Mouse (Mus musculus): Measurements from ENCODE around the gene G6pc3. TPM values are rescaled to one million over a fixed set of nuclear protein-coding genes. Genes with fewer than 3 reads are reported as not detected.

G6pc3 gene
- total RNA-seq, 1 experiment from 2014 or later: 42.7 TPM

DNA sequence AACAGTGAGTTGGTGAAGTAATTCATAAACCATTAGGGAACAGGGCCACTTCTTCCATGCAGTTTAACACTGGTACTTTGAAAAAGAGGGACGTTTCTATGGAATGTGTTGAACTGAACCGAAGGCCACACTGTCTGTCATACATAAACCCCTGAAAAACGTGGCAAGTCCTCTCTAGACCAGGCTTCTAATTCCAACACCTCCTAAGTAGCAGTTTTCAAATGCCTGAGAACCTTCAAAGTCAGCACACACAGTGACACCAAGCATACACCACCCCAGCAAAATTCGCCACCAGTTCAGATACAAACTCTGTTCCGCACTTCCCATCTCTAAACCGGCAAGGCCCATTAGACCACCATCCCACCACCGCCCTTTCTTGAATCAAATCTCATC is 5.2 kb upstream of the G6pc3 start:
- 0 out of 4 replicates have a peak, but pooled peaks of 1 of the 2 experiments have one; percentile 1 for ATAC-seq (replicated peaks in 1 of 2; ENCODE audit: insufficient read depth in 1 of 2, low FRiP score in 2 of 2, low TSS enrichment in 1 of 2, low read depth in 1 of 2, poor library complexity in 2 of 2, severe bottlenecking in 2 of 2)

DNA sequence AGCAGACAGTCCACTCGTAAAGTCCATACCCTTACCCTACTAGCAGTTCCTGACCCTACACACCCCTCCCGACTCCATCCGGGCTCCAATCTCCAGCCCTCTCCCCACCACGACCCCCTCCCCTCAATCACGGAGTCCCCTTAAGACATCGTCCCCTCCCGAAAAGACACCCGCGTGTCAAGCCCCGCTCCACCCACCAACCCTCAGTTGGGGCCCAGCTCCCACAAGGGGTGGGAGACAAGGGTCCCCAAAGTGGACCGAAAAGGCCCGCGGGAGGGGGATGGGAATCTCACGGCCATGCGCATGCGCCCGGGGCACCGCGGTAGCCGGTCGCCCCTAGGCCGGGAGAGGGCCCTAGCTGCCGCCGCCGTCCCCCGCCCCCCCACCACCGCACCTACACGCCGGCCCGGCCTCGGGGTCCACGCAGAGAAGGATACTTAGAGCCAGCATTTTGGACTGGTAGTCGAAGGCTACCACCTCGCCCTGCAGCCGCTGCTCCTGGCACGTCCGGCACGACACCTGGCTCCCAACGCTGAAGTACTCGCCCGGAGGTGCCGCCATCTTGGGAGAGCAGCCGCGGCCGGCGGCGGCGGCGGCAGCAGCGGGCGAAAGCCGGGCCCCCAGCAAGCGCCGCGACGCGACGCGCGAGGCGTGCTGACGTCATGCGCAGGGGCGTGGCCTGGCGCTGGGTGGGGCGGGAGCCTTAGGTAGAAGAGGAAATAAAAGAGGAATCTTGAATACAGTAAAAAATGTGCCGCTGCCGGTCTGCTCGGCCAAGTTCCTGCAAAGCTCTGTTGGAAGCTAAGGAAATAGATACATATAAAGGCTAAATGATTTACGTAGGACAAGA is 4.5 kb upstream of the G6pc3 start, which contains the start of gene Lsm12:
Lsm12 (minus strand) TSS at position 651 of the 850 bp plus-strand sequence.
- peak; percentile 61 to 82 for ATAC-seq (replicated peaks in 1 of 2; ENCODE audit: insufficient read depth in 1 of 2, low FRiP score in 2 of 2, low TSS enrichment in 1 of 2, low read depth in 1 of 2, poor library complexity in 2 of 2, severe bottlenecking in 2 of 2)

DNA sequence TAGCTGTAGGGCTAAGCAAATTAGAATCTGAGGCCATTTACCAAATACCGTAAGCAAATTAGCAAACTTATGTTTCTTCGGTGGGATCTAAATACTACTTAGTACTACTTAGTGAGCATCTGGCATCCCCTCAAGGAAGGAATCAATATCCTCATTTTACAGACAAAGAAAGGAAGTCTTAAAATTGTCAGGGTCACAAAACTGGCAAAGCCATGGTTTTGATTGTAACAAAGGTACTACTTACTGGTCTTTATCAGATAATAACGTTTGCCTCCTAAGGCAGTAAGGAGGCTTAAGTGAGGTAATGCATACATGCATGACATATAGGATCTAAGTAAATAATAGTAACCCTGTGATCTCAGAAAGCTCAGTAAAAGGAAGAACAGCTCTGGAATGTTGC is 3.7 kb upstream of the G6pc3 start:
- ATAC-seq (replicated peaks in 1 of 2; ENCODE audit: insufficient read depth in 1 of 2, low FRiP score in 2 of 2, low TSS enrichment in 1 of 2, low read depth in 1 of 2, poor library complexity in 2 of 2, severe bottlenecking in 2 of 2): no peak

DNA sequence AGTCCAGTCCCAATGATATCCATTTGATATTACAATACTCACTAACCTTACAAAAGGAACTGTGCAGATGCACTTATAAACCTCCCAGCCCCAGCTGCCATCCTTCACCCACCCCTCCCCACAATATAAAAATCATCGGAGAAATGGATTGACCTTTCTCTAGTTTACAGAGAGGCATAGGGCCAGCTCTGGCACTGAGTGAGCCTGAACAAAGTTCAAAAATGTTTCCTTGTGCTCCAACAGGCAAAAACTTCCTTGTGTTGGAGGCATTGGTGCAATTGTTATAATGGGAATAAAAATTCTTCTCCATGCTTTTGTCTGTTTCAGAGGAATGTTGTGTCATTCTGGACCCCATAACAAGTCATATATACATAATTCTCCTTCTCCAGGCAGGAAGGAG is 3.2 kb upstream of the G6pc3 start:
- no peak for ATAC-seq (replicated peaks in 1 of 2; ENCODE audit: insufficient read depth in 1 of 2, low FRiP score in 2 of 2, low TSS enrichment in 1 of 2, low read depth in 1 of 2, poor library complexity in 2 of 2, severe bottlenecking in 2 of 2)

DNA sequence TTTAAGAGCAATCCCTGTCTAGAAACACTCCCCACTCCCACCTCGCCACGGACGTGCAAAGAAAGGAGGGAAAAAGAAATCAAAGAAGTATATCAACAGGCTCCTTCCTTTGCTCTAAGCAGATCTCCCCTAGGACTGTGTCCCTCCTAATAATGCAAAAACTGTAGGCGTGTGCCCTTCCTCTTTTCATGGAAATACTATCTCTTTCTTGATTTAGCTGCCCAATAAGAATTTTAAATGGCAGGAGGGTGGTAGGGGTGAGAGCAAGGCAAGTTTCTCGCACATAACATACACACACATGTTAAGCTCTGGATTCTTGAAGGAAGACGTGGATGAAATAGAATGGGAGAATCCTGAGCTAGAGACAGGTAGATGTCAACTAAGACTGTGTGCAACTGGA is 440 bp upstream of the G6pc3 start:
- ATAC-seq (replicated peaks in 1 of 2; ENCODE audit: insufficient read depth in 1 of 2, low FRiP score in 2 of 2, low TSS enrichment in 1 of 2, low read depth in 1 of 2, poor library complexity in 2 of 2, severe bottlenecking in 2 of 2): no peak

DNA sequence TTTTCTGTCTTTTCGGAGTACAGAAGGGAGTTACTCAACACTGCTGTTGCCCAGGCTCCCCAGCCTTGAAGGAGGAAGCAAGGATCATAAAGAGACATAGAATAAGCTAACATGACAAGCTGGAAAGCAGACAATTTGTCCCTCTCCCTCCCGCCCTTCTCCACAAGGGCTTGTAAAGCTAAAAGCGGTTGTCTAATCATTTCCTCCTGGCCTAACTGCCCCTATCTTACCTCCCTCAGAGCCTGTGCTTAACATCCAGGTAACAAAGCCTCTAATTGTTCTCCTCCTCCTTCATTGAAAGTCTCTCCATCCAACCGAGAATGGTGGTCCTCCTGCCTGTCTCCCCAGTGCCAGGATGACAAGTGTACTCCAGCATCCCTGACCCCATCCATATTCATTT is 1.4 kb downstream of the G6pc3 start:
- no peak for ATAC-seq (replicated peaks in 1 of 2; ENCODE audit: insufficient read depth in 1 of 2, low FRiP score in 2 of 2, low TSS enrichment in 1 of 2, low read depth in 1 of 2, poor library complexity in 2 of 2, severe bottlenecking in 2 of 2)

DNA sequence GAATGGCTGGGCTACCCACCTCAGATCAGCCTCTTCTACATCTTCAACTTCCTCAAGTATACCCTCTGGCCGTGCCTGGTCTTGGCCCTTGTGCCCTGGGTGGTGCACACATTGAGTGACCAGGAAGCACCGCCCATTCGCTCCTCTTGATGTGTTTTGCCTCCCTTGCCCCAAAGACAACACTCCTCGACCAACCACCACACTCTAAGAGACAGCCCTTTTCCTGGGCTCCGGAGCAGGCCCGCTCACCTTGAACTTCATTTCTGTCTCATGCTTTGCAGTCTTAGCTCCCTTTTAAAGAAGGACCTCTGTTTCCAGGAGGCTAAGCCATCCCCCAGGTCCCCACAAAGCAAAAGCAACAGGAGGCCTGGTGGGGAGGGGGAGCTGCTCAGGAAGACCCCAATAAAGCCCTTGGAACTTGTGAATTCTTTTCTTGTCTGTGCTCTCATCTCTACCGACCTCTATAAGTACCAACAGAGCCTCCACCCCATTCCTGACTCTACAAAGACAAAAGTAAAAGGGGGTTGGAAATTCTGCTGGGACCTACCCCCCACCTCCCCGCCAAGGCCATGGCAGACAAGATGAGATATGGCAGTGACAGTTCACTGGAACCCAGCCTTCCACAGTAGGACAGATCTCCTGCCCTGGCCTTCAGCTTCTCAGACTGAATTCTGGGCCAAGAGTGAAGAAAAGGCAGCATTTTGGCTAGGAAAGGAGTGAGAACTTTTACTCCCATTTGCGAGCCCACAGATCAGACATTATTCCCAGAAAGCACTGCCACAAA is 4.4 kb downstream of the G6pc3 start:
- ATAC-seq (replicated peaks in 1 of 2; ENCODE audit: insufficient read depth in 1 of 2, low FRiP score in 2 of 2, low TSS enrichment in 1 of 2, low read depth in 1 of 2, poor library complexity in 2 of 2, severe bottlenecking in 2 of 2): no peak

DNA sequence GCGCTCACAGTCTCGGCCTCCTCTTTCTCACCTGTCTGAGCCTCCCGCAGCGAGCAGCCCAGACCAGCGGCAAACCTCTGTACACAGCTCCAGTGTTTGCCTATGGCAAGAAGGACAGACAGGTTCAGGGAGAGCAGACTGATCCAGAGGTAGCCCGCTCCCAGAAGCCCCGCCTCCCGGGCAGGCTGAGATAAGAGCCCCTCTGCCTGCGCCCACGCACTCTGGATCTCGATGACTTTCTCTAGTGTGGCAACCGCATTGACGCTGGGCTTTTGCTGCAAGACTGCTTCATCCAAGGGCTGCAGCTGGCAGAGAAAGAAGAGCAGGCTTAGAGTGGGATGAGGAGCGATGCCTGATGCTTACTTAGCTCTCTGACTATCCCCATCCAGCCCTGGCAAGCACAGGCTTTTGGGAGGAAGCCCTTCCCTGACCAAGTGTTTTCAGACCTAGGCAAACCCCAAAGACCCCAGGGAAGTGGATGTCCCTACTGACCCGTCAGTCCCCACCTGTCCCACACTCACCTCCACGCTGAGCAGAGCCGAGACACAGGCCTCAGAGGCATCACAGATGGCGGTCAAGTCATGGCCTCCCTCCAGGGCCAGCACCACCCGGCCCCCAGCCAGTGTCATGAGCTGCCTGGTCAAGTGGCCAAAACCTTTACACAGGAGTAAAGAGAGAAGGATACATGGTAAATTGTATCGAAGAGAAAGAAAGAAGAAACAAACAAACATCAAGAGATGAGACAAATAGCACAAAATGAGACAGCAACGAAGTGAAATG is 6.8 kb downstream of the G6pc3 start:
- ATAC-seq (replicated peaks in 1 of 2; ENCODE audit: insufficient read depth in 1 of 2, low FRiP score in 2 of 2, low TSS enrichment in 1 of 2, low read depth in 1 of 2, poor library complexity in 2 of 2, severe bottlenecking in 2 of 2): no peak

DNA sequence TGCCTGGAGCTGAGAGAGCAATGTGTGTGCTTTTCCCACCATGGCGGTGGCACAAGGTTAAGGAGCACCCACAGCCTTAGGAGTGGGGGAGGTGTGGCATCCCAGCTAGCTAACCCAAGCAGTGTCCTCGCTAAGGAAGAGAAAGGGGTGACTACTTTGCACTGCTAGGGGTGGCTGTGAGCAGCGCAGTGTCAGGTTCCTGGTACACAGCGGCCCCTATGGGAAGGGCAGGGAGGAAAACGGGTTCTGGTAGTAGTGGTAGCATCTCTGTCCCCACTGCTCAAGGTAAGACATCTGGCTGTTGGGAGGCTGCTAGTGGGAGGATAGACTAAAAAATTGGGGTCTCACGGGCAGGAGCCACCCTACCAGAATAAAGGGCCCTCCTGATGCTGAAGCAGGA is 8.8 kb downstream of the G6pc3 start:
- ATAC-seq (replicated peaks in 1 of 2; ENCODE audit: insufficient read depth in 1 of 2, low FRiP score in 2 of 2, low TSS enrichment in 1 of 2, low read depth in 1 of 2, poor library complexity in 2 of 2, severe bottlenecking in 2 of 2): no peak

DNA sequence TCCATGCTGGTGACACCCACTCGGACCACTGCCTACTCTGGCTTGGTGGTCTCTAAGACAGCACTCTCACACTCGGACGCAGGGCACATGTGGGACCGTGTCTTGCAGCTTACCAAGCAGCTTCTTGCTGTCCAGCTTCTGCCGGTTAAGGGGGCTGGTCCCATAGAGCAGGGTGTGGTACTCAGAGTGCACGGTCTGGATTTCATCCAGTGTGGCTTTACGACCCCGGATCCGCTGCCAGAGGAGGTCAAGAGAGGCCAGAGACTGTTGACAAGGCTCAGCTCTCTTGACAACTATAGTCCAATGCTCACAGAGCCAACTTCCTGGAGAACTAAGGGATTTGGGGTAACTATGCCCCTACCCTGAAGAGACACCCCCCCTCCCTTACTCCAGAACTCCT is 10.4 kb downstream of the G6pc3 start:
- no peak for ATAC-seq (replicated peaks in 1 of 2; ENCODE audit: insufficient read depth in 1 of 2, low FRiP score in 2 of 2, low TSS enrichment in 1 of 2, low read depth in 1 of 2, poor library complexity in 2 of 2, severe bottlenecking in 2 of 2)

DNA sequence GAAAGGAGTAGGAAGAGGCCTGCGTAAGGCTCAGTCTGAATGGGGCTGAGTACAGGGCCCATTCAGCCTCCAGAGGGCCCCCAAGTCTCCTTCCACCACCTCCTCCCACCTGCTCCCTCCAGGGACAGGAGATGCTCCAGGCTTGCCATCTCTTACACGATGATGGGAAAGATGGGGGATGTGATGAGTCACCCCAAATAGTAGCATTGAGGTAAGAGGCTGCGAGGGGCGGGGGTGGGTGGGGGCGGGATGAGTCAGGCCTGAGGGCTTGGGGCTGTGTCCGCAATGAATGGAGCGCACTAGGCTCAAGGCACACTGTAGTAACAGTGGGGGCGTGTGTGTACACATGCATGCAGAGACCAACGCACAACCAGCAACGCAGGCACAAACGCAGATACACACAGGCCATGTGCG is 12.0 kb downstream of the G6pc3 start:
- no peak; a peak in 1 of 4 replicates for ATAC-seq (replicated peaks in 1 of 2; ENCODE audit: insufficient read depth in 1 of 2, low FRiP score in 2 of 2, low TSS enrichment in 1 of 2, low read depth in 1 of 2, poor library complexity in 2 of 2, severe bottlenecking in 2 of 2)

DNA sequence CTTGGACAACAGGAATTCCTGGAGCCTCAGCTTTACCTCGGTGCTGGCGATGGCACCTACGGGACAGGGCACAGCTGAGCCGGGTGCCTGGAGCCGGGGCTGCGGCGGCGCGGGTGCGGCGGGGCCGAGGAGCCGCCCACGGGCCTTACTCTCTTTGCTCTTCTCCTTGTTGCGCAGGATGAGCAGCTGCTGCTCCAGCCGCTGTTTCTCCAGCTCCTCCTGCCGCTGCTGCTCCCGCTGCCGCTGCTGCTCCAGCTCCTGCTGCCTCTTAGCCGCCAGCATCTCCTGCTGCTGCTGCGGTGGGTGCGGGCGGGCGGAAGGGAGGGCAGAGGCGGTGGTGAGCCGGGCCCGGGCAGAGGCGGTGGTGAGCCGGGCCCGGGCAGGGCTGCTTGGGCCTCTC is 17.1 kb downstream of the G6pc3 start:
- no peak for ATAC-seq (replicated peaks in 1 of 2; ENCODE audit: insufficient read depth in 1 of 2, low FRiP score in 2 of 2, low TSS enrichment in 1 of 2, low read depth in 1 of 2, poor library complexity in 2 of 2, severe bottlenecking in 2 of 2)

DNA sequence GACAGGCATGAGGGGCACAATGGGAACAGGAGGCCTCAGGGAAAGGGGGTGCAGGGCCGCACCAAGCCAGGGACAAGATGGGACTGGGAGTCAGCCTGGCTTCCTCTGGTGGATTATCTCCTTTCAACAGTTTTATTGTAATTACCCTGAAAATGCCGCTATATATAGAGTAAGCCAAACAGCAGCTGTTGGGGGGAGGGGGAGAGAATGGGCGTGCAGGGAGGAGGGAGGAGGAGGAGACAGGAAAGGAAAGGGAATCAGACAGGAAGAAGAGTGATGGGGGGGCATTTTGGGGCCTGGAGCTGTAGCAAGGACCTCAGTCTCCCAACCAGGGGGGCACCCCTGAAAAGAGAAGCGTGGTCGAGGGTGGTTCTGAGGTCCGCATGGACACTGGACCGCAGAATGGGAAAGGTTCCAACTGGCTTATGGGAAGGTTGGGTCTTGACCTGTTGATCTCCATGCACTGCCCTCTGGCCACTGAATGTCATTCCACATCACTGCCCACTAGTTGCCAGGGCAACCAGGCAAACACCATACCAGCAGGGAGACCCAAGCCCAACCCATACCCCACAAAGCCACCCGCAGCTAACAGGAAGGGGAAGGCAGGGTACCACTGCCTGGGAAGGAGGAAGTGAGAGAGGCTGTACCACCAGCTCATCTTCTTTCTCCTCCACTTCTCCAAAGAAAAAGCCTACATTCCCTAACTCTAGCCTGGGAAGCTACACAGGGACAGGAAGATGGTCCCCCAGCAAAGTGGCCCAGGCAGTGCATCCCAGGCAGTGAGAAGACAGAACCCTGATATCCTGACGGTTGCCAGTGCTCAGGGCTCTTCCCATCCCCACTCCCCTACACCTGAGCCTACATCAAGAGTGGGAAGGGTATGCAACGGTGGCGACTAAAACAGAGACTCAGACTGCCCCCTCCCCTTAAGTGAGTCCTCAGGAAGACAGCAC is 18.7 kb downstream of the G6pc3 start:
- peak in 1 of 2 experiments; percentile 10; a peak in 1 of 4 replicates for ATAC-seq (replicated peaks in 1 of 2; ENCODE audit: insufficient read depth in 1 of 2, low FRiP score in 2 of 2, low TSS enrichment in 1 of 2, low read depth in 1 of 2, poor library complexity in 2 of 2, severe bottlenecking in 2 of 2)

DNA sequence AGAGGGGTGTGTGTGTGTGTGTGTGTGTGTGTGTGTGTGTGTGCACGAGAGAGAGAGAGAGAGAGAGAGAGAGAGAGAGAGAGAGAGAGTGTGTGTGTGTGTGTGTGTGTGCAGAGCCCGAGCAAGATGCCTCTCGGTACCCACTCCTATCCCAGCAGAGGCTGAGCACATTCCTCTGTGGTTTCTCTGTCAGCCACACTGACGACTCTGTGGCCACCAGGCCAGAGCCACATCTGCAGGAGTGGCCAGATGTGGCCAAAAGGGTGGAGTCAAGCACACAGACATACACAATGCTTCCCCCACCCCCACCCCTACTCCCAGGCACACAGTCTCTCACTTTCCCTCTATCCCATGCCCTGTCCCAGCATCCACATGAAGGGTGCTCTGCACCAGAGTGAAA is 19.4 kb downstream of the G6pc3 start:
- no peak for ATAC-seq (replicated peaks in 1 of 2; ENCODE audit: insufficient read depth in 1 of 2, low FRiP score in 2 of 2, low TSS enrichment in 1 of 2, low read depth in 1 of 2, poor library complexity in 2 of 2, severe bottlenecking in 2 of 2)

DNA sequence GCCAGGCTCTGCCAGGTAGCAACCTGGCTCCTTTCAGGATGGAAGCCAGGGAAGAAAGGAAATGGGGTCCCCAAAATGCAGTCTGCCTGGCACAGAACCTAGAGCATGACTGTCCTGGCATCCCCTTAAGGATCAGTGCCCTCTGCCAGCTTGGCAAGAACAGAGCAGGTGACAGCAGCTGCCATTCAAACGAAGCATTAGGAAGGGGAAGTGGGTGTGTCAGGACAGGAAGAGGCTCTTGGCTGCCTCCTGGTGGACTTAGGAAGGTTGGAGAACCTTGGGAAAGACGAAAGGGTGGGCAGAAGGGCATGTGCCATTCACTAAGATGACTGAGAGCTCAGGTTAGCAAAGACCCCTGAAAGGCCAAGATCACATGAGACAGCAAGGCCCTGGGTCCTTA is 20.3 kb downstream of the G6pc3 start:
- ATAC-seq (replicated peaks in 1 of 2; ENCODE audit: insufficient read depth in 1 of 2, low FRiP score in 2 of 2, low TSS enrichment in 1 of 2, low read depth in 1 of 2, poor library complexity in 2 of 2, severe bottlenecking in 2 of 2): peak; percentile 33 to 56; a peak in 1 of 4 replicates

DNA sequence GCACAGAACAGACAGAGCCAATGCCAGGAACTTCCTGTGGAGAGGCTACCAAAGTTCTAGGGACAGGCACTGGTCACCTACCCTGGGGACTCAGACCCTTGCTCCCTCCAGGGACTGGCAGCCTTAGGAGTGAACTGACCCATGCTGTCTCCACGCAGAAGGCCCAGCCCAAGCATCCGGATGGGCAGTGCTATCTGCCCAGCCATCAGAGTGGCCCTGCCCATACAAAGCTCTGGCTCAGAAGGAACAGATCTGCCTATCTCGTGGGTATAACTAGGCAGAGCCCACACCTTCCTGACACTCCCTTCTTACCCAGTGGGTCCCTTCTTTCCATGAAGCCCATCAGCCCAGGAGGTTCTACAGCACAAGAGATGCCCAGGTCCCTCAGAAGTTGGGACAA is 20.8 kb downstream of the G6pc3 start:
- ATAC-seq (replicated peaks in 1 of 2; ENCODE audit: insufficient read depth in 1 of 2, low FRiP score in 2 of 2, low TSS enrichment in 1 of 2, low read depth in 1 of 2, poor library complexity in 2 of 2, severe bottlenecking in 2 of 2): no peak

DNA sequence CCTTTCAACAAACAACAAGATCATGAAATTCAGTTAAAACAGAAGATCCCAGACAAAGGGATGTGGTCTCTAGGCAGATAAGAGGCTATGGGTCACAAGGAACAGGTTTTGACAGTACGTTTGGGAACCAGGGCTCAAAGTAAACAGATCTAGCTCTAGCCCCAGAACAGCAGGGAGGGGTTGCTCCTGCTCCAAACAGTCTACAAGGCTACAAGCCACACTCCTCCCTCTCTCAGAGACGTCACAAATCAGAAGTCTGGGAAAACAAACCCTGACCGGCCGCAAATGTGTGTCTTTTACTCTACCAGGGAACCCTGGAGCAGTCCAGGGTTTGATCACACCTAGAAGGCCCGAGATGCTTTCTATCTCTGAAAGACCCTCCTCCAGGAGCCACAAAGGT is 21.6 kb downstream of the G6pc3 start:
- ATAC-seq (replicated peaks in 1 of 2; ENCODE audit: insufficient read depth in 1 of 2, low FRiP score in 2 of 2, low TSS enrichment in 1 of 2, low read depth in 1 of 2, poor library complexity in 2 of 2, severe bottlenecking in 2 of 2): no peak
